Mouse (Mus musculus) spleen, adult 2 months (tissue): ENCODE measurements around the gene Sdhc. TPM values are rescaled to one million over a fixed set of nuclear protein-coding genes. Genes with fewer than 3 reads are reported as not detected.

Experiments
- DNase-seq, 2 experiments: peaks; one replicate each; pipeline versions ENCODE4 v3.0.0 to v3.0.0-alpha.2; 2012 to 2021; ENCODE audit warnings: low spot score in 2 of 2, low read depth in 1 of 2
- H3K27ac ChIP-seq: fragments of 200-500 bp; 2 replicates; pipeline ENCODE4 v1.5.1; 2012; ENCODE audit warnings: low read length, inconsistent platforms; ENCODE audit not compliant: insufficient read depth
- H3K27me3 ChIP-seq: fragments of 200-500 bp; 2 replicates; pipeline ENCODE4 v1.6.1; 2012; ENCODE audit warnings: mild to moderate bottlenecking, moderate library complexity, low read length, inconsistent platforms; ENCODE audit not compliant: control insufficient read depth, insufficient read depth
- H3K36me3 ChIP-seq: fragments of 200-500 bp; 2 replicates; pipeline ENCODE4 v1.6.1; 2012; ENCODE audit warnings: mild to moderate bottlenecking, low read length, inconsistent platforms; ENCODE audit not compliant: control insufficient read depth, insufficient read depth
- H3K4me1 ChIP-seq: fragments of 200-500 bp; 2 replicates; pipeline ENCODE4 v1.6.1; 2011; ENCODE audit warnings: inconsistent platforms; ENCODE audit not compliant: control insufficient read depth, insufficient read depth, insufficient read length
- H3K4me3 ChIP-seq: fragments of 200-500 bp; 2 replicates; pipeline ENCODE4 v1.5.1; 2011; ENCODE audit warnings: mild to moderate bottlenecking, inconsistent platforms; ENCODE audit not compliant: insufficient read depth, insufficient read length; ENCODE audit errors: extremely low read depth
- CTCF ChIP-seq: fragments of 200-500 bp; IDR thresholded peaks from 2 replicates; pipeline ENCODE4 v1.5.1; 2011; ENCODE audit warnings: mild to moderate bottlenecking, inconsistent platforms; ENCODE audit not compliant: insufficient read depth, insufficient read length, insufficient replicate concordance; ENCODE audit errors: extremely low read depth
- POLR2A ChIP-seq: fragments of 200-500 bp; IDR thresholded peaks from 2 replicates; pipeline ENCODE4 v1.6.1; 2011; ENCODE audit warnings: low read depth, low read length, inconsistent platforms
- WGBS: fragments of 180-500 bp; shearing (Covaris S2); methylation state at CpG from one replicate; pipeline ENCODE4 v1.1.7; 2018; 5-methylcytosine and 5-hydroxymethylcytosine counted together
- polyA plus RNA-seq: library from polyadenylated mRNA; depleted of rRNA; stranded (reverse); fragments of >200 nt; gene quantifications from 2 replicates; pipeline ENCODE4 v1.2.3, GENCODE M21; 2012

Gene Sdhc
- polyA plus RNA-seq, 1 experiment: 65.7 TPM

DNA sequence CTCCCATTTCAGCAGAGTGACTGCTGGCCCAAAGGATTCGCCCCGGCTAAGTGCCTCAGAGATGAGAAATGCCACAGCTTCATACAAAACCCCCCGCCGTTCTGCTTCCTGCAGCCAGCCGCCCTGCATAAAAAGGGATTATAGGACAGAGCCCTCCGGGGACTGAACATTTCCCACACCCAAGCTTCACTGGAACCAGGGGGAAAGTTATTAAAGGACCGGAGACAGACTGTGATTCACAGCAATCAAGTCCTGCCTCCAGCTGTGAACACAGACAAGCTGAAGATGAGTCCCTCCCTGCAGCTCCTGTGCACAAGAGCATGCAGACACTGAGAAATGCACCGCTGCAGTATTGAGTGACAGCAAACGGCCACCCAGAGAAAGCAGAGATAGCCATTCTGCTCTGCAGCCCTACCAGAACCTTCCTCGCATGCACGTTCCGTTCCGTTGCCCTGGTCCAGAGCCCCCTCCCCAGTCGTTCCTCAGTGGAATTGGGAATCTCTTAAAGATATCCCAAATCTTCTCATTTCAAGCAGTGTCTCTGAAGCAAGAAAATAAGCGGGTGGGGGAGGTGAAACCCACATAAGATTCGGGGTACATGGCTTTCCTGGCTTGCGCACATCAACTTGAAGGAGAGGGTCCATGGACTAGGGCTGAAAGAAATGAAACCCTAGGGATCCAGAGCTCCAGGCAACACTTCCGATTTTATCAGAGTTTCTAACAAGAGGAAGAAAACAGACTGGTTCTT is 42.9 kb upstream of the Sdhc start:
- no peak for DNase-seq
- no peak overlapping the region for H3K4me3 ChIP-seq
- TF ChIP-seq CTCF: no peak
- no peak for TF ChIP-seq POLR2A
- peaks cover 6% of the 10 kb centered on the region; the same call in 1 of the 2 replicates for H3K4me1 ChIP-seq
- H3K36me3 ChIP-seq: no peaks in the 10 kb centered on the region
- WGBS: 50% methylated on average over 18 of the region's 18 CpGs
- no peak overlapping the region for H3K27ac ChIP-seq
- peaks cover 6% of the 10 kb centered on the region; the same call in 1 of the 2 replicates for H3K27me3 ChIP-seq

DNA sequence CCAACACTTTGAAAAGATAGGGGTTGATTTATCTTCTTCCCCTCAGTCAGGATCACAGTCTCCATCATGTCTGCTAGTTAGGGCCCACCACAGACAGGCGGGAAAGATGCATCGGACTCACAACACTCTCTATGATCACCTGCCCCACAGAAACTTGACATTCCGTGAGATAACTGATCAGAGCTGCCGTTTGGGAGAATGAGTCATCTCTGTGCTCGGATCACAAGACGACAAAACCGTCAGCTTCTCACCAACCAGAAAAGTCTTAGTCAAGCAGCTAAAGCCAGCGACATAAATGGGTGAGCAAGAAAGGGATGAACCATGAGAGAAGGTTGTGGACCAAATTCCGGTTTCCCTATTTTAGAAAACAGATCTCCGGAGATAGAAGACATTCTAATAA is 41.9 kb upstream of the Sdhc start:
- no peak for TF ChIP-seq CTCF
- TF ChIP-seq POLR2A: no peak
- no peak overlapping the region for H3K4me3 ChIP-seq
- no peak overlapping the region for H3K27ac ChIP-seq
- 81% methylated on average over 10 of the region's 10 CpGs for WGBS
- no peak for DNase-seq
- H3K4me1 ChIP-seq: peaks cover 6% of the 10 kb centered on the region; the same call in 1 of the 2 replicates
- peaks cover 6% of the 10 kb centered on the region; the same call in 1 of the 2 replicates for H3K27me3 ChIP-seq
- H3K36me3 ChIP-seq: no peaks in the 10 kb centered on the region

DNA sequence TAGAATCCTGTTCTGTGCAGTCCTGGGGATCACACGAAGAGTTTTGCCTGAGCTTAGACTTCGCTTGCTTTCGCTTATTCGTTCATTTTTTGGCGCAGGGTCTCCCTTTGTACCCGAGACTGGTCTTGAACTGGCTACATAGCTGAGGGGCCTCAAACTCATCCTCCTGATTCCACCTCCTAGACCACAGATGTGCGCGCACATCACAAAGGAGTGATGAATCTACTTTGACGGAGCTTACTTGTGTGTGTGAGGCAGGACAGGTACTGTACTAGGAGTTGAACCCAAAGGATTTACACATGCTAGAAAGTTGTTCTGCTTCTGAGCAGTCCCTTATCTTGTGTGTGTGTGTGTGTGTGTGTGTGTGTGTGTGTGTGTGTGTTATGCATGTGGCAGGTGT is 40.4 kb upstream of the Sdhc start:
- Histone ChIP-seq H3K36me3 (no peaks in the 10 kb centered on the region), H3K4me3 (no peak overlapping the region), H3K27me3 (peaks cover 5% of the 10 kb centered on the region; the same call in 1 of the 2 replicates), H3K27ac (no peak overlapping the region), H3K4me1 (peaks cover 5% of the 10 kb centered on the region; the same call in 1 of the 2 replicates)
- WGBS: 93% methylated on average over 9 of the region's 9 CpGs
- TF ChIP-seq CTCF (no peak), POLR2A (no peak)
- DNase-seq: no peak

- H3K4me1 ChIP-seq: no peaks in the 10 kb centered on the region
- H3K27ac ChIP-seq: no peak overlapping the region
- H3K4me3 ChIP-seq: no peak overlapping the region
- no peaks in the 10 kb centered on the region for H3K27me3 ChIP-seq
- no peak for TF ChIP-seq POLR2A
- TF ChIP-seq CTCF: no peak
- WGBS: 83% methylated on average over 14 of the region's 14 CpGs
- no peak for DNase-seq
- no peaks in the 10 kb centered on the region for H3K36me3 ChIP-seq
Measured at GRCm38 (mm10) chr1:171189476-171190114, 39.2 kb upstream of the Sdhc start.

- DNase-seq: no peak
- no peak overlapping the region for H3K27ac ChIP-seq
- H3K4me1 ChIP-seq: peaks cover 2% of the 10 kb centered on the region
- H3K27me3 ChIP-seq: no peaks in the 10 kb centered on the region
- no peaks in the 10 kb centered on the region for H3K36me3 ChIP-seq
- WGBS: 73% methylated on average over 8 of the region's 8 CpGs
- TF ChIP-seq POLR2A: no peak
- TF ChIP-seq CTCF: no peak
- H3K4me3 ChIP-seq: no peak overlapping the region
Measured at GRCm38 (mm10) chr1:171189046-171189445, 38.6 kb upstream of the Sdhc start.

DNA sequence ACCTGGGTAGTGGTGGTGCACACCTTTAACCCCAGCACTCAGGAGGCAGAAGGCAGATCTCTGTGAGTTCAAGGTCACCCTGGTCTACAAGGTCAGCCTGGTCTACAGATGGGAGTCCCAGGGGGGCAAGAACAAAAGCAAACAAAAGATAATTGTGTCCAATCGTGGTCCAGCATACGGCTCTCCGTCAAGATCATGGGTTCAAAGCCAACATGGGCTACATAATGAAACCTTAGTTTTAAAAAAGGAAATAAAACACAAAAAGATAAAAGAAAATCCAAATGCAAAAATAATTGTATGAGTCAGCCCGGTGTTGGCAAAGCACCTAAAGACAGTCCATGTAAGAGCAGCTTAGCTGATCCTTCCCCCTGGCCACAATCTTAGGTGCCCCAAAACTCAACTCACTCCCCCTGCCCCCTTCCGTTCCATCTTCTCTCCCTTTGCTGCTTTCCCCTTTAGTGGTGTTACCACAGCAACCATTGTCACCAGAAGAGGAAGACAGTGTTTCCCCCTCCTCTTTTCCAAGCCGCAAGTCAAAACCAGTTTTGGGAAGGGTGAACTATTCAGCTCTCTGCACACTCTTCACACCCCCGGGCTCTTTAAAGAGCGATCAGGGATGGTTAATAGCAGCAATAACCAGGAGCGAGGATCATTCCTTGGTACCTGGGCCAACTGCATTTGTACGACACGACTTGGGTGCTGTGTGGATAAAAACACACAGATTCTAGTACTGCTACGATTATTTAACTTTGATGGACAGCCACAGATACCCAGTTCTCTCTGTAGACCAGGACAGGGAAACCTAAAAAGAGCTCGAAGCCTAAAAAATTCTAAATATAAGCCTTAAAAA is 37.7 kb upstream of the Sdhc start:
- no peak for TF ChIP-seq CTCF
- no peak for TF ChIP-seq POLR2A
- no peak for DNase-seq
- no peaks in the 10 kb centered on the region for H3K27me3 ChIP-seq
- H3K4me1 ChIP-seq: peaks cover 6% of the 10 kb centered on the region
- H3K36me3 ChIP-seq: no peaks in the 10 kb centered on the region
- WGBS: 33% methylated on average over 13 of the region's 13 CpGs
- no peak overlapping the region for H3K4me3 ChIP-seq
- H3K27ac ChIP-seq: no peak overlapping the region
